Mouse (Mus musculus) lung, postnatal 0 days (tissue): ENCODE data around the gene Slc25a47. TPM values are rescaled to one million over a fixed set of nuclear protein-coding genes. Genes with fewer than 3 reads are reported as not detected.

ENCODE experiments used
- ATAC-seq: fragments of 200-750 bp; cut with Nextera tagmentation; 2 replicates; pipeline ENCODE4 v1.8.0; 2017; ENCODE audit warnings: moderate library complexity
- DNase-seq: peaks from one replicate; pipeline ENCODE4 v3.0.0-alpha.2; 2016; ENCODE audit warnings: low spot score
- H3K27ac ChIP-seq: fragments of 300-500 bp; sonication (generic); 2 replicates; pipeline ENCODE4 v1.5.1; 2014; ENCODE audit warnings: antibody characterized with exemption, mild to moderate bottlenecking, low read length, mixed read lengths
- H3K27me3 ChIP-seq: fragments of 300-500 bp; sonication (generic); replicated peaks from 2 replicates; pipeline ENCODE4 v1.6.1; 2014; ENCODE audit warnings: low read length, mixed read lengths; ENCODE audit not compliant: insufficient read depth
- H3K36me3 ChIP-seq: fragments of 300-500 bp; sonication (generic); 2 replicates; pipeline ENCODE4 v1.6.1; 2014; ENCODE audit warnings: low read length, mixed read lengths; ENCODE audit not compliant: insufficient read depth
- H3K4me1 ChIP-seq: fragments of 300-500 bp; sonication (generic); 2 replicates; pipeline ENCODE4 v1.6.1; 2014; ENCODE audit warnings: antibody characterized with exemption, low read depth, low read length, mixed read lengths; ENCODE audit not compliant: insufficient read depth
- H3K4me2 ChIP-seq: fragments of 300-500 bp; sonication (generic); replicated peaks from 2 replicates; pipeline ENCODE4 v1.6.1; 2014; ENCODE audit warnings: low read depth, mild to moderate bottlenecking, low read length, moderate library complexity, mixed read lengths
- H3K4me3 ChIP-seq: fragments of 300-500 bp; sonication (generic); 2 replicates; pipeline ENCODE4 v1.5.1; 2014; ENCODE audit warnings: low read depth, low read length
- H3K9ac ChIP-seq: fragments of 300-500 bp; sonication (generic); replicated peaks from 2 replicates; pipeline ENCODE4 v1.6.1; 2014; ENCODE audit warnings: low read depth, mild to moderate bottlenecking
- H3K9me3 ChIP-seq: fragments of 300-500 bp; sonication (generic); 2 replicates; pipeline ENCODE4 v1.6.1; 2016; ENCODE audit warnings: low read length, mixed read lengths
- CTCF ChIP-seq: IDR thresholded peaks from 2 replicates; pipeline ENCODE4 v1.5.1; 2016; ENCODE audit warnings: antibody characterized with exemption, mild to moderate bottlenecking
- EP300 ChIP-seq: IDR thresholded peaks from 2 replicates; pipeline ENCODE4 v1.6.1; 2016; ENCODE audit warnings: antibody characterized with exemption, mild to moderate bottlenecking, control low read depth
- WGBS: fragments of 180-500 bp; shearing (Covaris S2); extraction: QIAGEN DNeasy Blood & Tissue Kit; methylation state at CpG from one replicate; pipeline ENCODE4 v1.1.7; 2014; 5-methylcytosine and 5-hydroxymethylcytosine counted together
- polyA plus RNA-seq: library from polyadenylated mRNA; unstranded; fragments of >200 nt; fragmentation: Nextera tagmentation; extraction: Ambion mirVana; gene quantifications from 2 replicates; pipeline ENCODE4 v1.2.1, GENCODE M21; 2015

Slc25a47 gene
- polyA plus RNA-seq, 1 experiment from 2014 or later = 8.5 TPM

DNA sequence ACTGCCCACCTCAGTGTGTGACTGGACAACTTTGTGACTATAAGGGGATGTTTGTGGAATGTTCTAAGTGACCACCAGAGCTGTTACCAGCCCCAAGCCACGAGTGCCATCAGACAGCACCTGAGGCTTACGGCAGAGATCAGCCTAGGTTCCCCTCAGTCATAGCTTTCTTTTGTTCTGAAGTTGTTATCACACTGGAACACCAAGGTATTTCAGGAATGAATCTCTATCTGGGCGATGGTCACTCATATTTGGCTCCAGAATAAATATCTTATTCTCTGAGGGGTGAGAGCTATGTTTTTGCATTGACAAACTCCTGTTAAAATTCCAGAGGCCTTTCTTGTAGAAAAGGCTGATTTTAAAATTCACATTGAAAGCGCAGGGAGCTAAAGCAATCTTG, 43.3 kb downstream of the Slc25a47 start:
- Histone ChIP-seq H3K36me3 (peaks cover 20% of the 10 kb centered on the region), H3K4me2 (no peak overlapping the region), H3K27me3 (no peaks in the 10 kb centered on the region), H3K4me3 (no peak overlapping the region), H3K4me1 (no peaks in the 10 kb centered on the region), H3K27ac (peak overlapping the region; percentile 57), H3K9me3 (no peaks in the 10 kb centered on the region), H3K9ac (no peak overlapping the region)
- 68% methylated on average over 4 of the region's 4 CpGs for WGBS
- TF ChIP-seq EP300 (peak; percentile 92), CTCF (no peak)
- ATAC-seq (peak; percentile 72), DNase-seq (no peak)

DNA sequence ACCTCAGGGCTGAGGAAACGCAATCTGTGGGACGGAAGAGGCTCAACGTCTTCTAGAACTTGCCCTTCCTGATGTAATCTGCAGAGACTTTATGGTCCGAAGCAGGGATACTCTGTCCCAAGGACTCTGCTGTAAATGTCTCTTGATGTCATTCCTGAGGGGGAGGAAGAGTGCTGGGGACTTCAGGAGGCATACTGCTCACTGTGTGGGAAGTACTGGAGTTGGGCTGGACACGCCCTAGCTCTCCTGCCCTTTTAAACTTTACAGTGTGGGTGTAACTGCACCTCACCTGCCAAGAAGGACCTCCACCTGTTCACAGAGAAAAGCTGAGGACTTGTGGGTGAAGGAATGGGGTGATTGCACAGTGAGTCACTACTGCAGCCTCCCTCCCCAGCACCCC, 44.8 kb downstream of the Slc25a47 start:
- ATAC-seq (peak; percentile 91), DNase-seq (peak; percentile 60)
- 66% methylated on average over 5 of the region's 5 CpGs for WGBS
- H3K27ac ChIP-seq = peak overlapping the region; percentile 72
- no peak overlapping the region for H3K9ac ChIP-seq
- no peaks in the 10 kb centered on the region for H3K27me3 ChIP-seq
- TF ChIP-seq EP300 (peak; percentile 79), CTCF (no peak)
- peaks cover 8% of the 10 kb centered on the region for H3K36me3 ChIP-seq
- H3K4me2 ChIP-seq = no peak overlapping the region
- no peak overlapping the region for H3K4me3 ChIP-seq
- no peaks in the 10 kb centered on the region for H3K9me3 ChIP-seq
- H3K4me1 ChIP-seq = no peaks in the 10 kb centered on the region

DNA sequence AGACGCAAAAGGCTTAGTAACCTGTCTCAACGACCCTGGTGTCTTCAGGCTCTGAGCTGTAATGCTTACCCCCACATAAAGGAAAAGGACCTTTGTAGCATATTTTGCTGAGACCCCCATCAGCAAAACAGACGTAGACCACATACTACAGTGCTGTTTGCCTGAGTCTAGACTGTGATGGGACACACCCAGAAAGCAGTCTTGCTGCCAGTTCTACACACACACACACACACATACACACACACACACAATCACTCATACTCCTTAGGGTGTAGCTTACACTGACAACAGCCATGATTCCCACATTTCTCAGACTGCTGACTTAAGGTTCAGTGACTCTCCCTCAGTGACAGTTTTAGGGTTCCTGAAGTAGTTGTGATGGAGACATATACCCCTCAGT, 45.3 kb downstream of the Slc25a47 start:
- Histone ChIP-seq H3K4me3 (no peak overlapping the region), H3K9ac (no peak overlapping the region), H3K27ac (peak overlapping the region; percentile 60; the same call in 1 of the 2 replicates), H3K36me3 (peaks cover 8% of the 10 kb centered on the region), H3K4me2 (no peak overlapping the region), H3K4me1 (no peaks in the 10 kb centered on the region), H3K9me3 (no peaks in the 10 kb centered on the region), H3K27me3 (no peaks in the 10 kb centered on the region)
- DNase-seq (no peak), ATAC-seq (peak; percentile 34; the same call in 1 of the 2 replicates)
- 68% methylated on average over 3 of the region's 3 CpGs for WGBS
- TF ChIP-seq CTCF = no peak
- no peak for TF ChIP-seq EP300

DNA sequence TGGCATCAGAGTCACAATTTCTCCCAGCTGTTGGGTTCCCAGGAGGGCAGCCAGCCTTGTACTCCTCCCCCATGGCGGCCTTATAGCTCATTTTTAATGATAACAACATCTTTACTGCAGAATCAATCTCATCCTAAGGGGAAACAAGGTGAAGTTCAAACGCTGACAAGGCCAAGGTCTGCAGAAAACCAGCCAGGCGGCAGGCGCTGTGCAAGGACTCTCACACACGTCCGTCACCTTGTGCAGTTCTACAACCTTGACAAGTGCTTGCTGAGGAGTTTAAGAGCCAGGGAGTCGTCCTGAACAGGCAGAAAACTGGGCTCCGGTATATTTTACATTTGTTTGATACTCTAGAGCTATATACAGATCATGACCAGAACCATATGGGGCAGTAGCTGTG, 46.9 kb downstream of the Slc25a47 start:
- no peak overlapping the region for H3K27ac ChIP-seq
- whole genome bisulfite sequencing = 74% methylated on average over 8 of the region's 8 CpGs
- no peak overlapping the region for H3K9ac ChIP-seq
- H3K4me3 ChIP-seq = no peak overlapping the region
- no peaks in the 10 kb centered on the region for H3K4me1 ChIP-seq
- no peaks in the 10 kb centered on the region for H3K9me3 ChIP-seq
- no peak overlapping the region for H3K4me2 ChIP-seq
- DNase-seq (no peak), ATAC-seq (no peak)
- peaks cover 17% of the 10 kb centered on the region; the same call in 1 of the 2 replicates for H3K36me3 ChIP-seq
- no peaks in the 10 kb centered on the region for H3K27me3 ChIP-seq
- TF ChIP-seq EP300 = no peak
- no peak for TF ChIP-seq CTCF

DNA sequence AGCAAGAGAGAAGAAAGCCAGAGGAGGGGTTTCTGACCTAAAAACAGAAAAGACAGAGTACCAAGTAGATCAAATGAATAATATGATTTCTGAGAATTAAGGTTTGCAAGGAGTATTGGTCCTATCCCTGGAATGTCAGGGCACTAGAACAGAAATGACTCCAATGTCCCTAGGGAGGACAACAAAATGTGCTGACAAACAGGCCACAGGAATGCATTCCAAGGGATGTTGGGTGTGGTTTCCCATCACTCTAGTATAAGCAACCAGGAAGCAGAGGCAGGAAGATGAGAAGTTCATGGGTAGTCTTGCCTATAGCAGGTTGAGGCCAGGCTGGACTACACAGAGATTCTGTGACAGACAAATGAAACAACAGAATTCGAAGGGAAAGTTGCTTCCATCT, 50.1 kb downstream of the Slc25a47 start:
- Histone ChIP-seq H3K9ac (no peak overlapping the region), H3K27me3 (no peaks in the 10 kb centered on the region), H3K36me3 (peaks cover 22% of the 10 kb centered on the region; the same call in 1 of the 2 replicates), H3K4me2 (no peak overlapping the region), H3K9me3 (no peaks in the 10 kb centered on the region), H3K4me1 (peaks cover 3% of the 10 kb centered on the region; the same call in 1 of the 2 replicates), H3K4me3 (no peak overlapping the region), H3K27ac (no peak overlapping the region)
- DNase-seq (no peak), ATAC-seq (no peak)
- TF ChIP-seq CTCF = no peak
- TF ChIP-seq EP300 = peak; percentile 44; the same call in 1 of the 2 replicates
- WGBS = 81% methylated on average over 1 of the region's 1 CpGs

DNA sequence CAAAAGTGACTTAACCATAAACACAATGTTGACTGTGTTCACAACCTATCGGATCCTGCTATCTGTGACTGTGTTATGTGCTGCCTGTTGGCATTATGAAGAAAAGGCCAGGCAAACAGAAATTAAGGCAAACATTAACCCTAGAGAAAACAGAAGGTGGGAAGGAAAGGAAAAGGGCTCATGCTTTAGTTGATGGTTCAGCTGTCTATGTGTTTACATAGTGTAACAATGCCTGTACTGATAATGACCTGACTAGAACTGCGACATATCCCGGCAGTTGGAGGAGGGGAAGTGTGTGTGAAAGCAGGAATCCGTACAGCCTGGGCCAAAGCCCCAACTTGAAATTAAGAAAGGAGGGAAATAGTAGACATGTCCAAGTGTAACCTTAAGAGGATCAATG, 51.2 kb downstream of the Slc25a47 start:
- WGBS = 30% methylated on average over 4 of the region's 4 CpGs
- ATAC-seq (no peak), DNase-seq (no peak)
- TF ChIP-seq EP300 (no peak), CTCF (no peak)
- peaks cover 22% of the 10 kb centered on the region; the same call in 1 of the 2 replicates for H3K36me3 ChIP-seq
- no peaks in the 10 kb centered on the region for H3K27me3 ChIP-seq
- no peak overlapping the region for H3K4me2 ChIP-seq
- H3K4me3 ChIP-seq = no peak overlapping the region
- H3K9me3 ChIP-seq = no peaks in the 10 kb centered on the region
- H3K4me1 ChIP-seq = peaks cover 3% of the 10 kb centered on the region; the same call in 1 of the 2 replicates
- no peak overlapping the region for H3K27ac ChIP-seq
- no peak overlapping the region for H3K9ac ChIP-seq
